Mouse (Mus musculus) thymus, postnatal 0 days (tissue): ENCODE data around the gene Olfr1107. TPM values are rescaled to one million over a fixed set of nuclear protein-coding genes. Genes with fewer than 3 reads are reported as not detected.

Source experiments
- DNase-seq: peaks from one replicate; pipeline ENCODE4 v3.0.0-alpha.2; 2015; ENCODE audit warnings: low spot score
- polyA plus RNA-seq: library from polyadenylated mRNA; unstranded; fragments of >200 nt; fragmentation: Nextera tagmentation; extraction: Ambion mirVana; gene quantifications from 2 replicates; pipeline ENCODE4 v1.2.1, GENCODE M21; 2015

Olfr1107 gene
- polyA plus RNA-seq, result not detected in 2 replicates

GRCm38 (mm10) chr2:87075717-87076116 is at the start of gene Olfr1107:
Olfr1107 (minus strand) TSS chr2:87075817.
- no peak for DNase-seq

- no peak for DNase-seq
Measured at GRCm38 (mm10) chr2:87114467-87114866, 38.9 kb upstream of the Olfr1107 start, which contains the start of gene Olfr259. Olfr259 (minus strand) TSS chr2:87114567.

GRCm38 (mm10) chr2:87095908-87096307 is 20.3 kb upstream of the Olfr1107 start, which contains the start of gene Olfr1109:
Olfr1109 (minus strand) TSS chr2:87096008.
- DNase-seq, result no peak

DNA sequence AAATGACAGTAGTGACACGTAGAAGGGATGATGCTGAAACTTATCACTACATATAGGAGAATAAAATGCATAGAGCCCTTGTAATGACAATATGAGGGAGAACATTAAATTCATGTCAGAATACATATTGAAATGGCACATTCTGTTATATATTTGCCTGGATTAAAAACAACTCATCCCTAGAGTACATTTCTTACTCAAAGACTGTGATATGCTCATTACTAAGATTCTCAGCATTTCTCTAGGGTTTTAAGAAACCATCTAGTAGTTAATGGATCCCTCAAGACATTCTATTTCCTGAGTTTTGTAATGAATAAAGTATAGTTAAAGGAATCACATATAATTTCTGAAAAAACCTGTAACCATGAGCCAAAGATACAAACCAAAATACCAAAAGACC is 23.4 kb downstream of the Olfr1107 start, which contains the start of gene Olfr1106:
TSS of gene Olfr1106 (minus strand) at position 101 of the 400 bp plus-strand sequence.
- no peak for DNase-seq

DNA sequence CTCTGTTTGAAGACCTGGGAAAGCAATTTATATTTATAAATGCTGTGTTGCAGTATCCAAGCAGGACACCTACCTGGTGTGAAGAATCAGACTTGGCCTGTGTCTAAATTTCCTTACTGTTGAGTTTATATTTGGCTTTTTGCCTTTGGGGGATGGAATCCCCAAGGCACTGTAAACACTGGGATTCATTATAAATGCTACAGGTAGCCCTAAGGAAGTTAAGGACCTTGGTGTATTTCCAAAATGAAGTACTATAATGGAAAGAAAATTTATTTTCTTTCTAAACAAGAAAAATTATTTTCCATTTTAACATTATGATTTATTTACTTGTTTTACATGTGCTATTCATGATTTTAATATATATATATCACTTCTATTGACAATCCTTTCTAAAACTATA is 39.2 kb downstream of the Olfr1107 start, which contains the start of gene Olfr1105:
TSS of gene Olfr1105 (minus strand) at position 101 of the 400 bp plus-strand sequence.
- no peak for DNase-seq

DNA sequence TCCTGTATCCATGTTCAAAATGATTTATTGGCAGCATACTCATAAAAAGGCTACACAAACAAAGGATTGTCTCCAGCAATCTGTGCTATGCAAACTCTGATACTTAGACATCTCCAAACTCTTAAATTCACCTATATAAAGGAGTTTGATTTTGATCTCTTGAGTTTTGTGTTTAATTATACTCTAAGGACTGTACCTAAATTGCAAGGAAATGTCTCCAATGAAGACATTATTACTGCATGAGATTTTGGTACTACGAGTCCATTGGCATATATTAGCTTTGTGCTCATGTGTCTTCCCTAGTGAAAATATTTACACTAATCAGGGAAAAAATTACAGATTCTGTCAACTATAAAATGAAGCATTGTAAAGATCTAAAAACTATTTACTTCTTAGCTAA is 48.6 kb downstream of the Olfr1107 start, which contains the start of gene Olfr1104:
TSS of gene Olfr1104 (minus strand) at position 101 of the 400 bp plus-strand sequence.
- no peak for DNase-seq

Other genes with a start within 250 kb of the Olfr1107 start
- not detected in 2 replicates for gene Olfr1095, start 224.1 kb downstream of the Olfr1107 start, polyA plus RNA-seq
- gene Gm13723, start 201.0 kb downstream of the Olfr1107 start, polyA plus RNA-seq, result not detected in 2 replicates
- not detected in 2 replicates for gene Olfr1097, start 183.6 kb downstream of the Olfr1107 start, polyA plus RNA-seq
- gene Olfr1098, start 151.3 kb downstream of the Olfr1107 start, polyA plus RNA-seq, result not detected in 2 replicates
- not detected in 2 replicates for gene Olfr1099, start 115.1 kb downstream of the Olfr1107 start, polyA plus RNA-seq
- gene Olfr1100, start 95.9 kb downstream of the Olfr1107 start, polyA plus RNA-seq, result not detected in 2 replicates
- not detected in 2 replicates for gene Olfr1101, start 84.6 kb downstream of the Olfr1107 start, polyA plus RNA-seq
- gene Olfr1102, start 77.4 kb downstream of the Olfr1107 start, polyA plus RNA-seq, result not detected in 2 replicates
- gene Olfr1104, start 48.7 kb downstream of the Olfr1107 start, polyA plus RNA-seq, result not detected in 2 replicates
- gene Olfr1105, start 39.3 kb downstream of the Olfr1107 start, polyA plus RNA-seq, result not detected in 2 replicates
- gene Olfr1106, start 23.5 kb downstream of the Olfr1107 start, polyA plus RNA-seq, result not detected in 2 replicates
- not detected in 2 replicates for gene Olfr1109, start 20.2 kb upstream of the Olfr1107 start, polyA plus RNA-seq
- gene Olfr259, start 38.8 kb upstream of the Olfr1107 start, polyA plus RNA-seq, result not detected in 2 replicates
- gene Olfr1110, start 64.5 kb upstream of the Olfr1107 start, polyA plus RNA-seq, result not detected in 2 replicates
- gene Olfr1111, start 76.8 kb upstream of the Olfr1107 start, polyA plus RNA-seq, result not detected in 2 replicates
- not detected in 2 replicates for gene Olfr1112, start 112.0 kb upstream of the Olfr1107 start, polyA plus RNA-seq
- not detected in 2 replicates for gene Olfr1113, start 133.2 kb upstream of the Olfr1107 start, polyA plus RNA-seq
- not detected in 2 replicates for gene Olfr1115, start 172.2 kb upstream of the Olfr1107 start, polyA plus RNA-seq
- gene Olfr1116, start 191.7 kb upstream of the Olfr1107 start, polyA plus RNA-seq, result not detected in 2 replicates
- gene Olfr1118, start 231.8 kb upstream of the Olfr1107 start, polyA plus RNA-seq, result not detected in 2 replicates